Comparison of ENCODE assay signal across 8 mouse cellular contexts in genomic region chr3:88366830-88367428, GRCm38 (mm10). TPM values are rescaled to one million over a fixed set of nuclear protein-coding genes. Genes with fewer than 3 reads are reported as not detected.
DNase-seq lines count a peak whose midpoint lies in the region; ATAC-seq and TF ChIP-seq lines count a peak whose summit lies in the region.
"Not testable (repeated sequence)": the region's sequence is repeated elsewhere in the genome, so short reads cannot be mapped to it uniquely, and the experiment has no call there.

No protein-coding gene starts in this region.

- TF ChIP-seq EP300 in stomach, postnatal 0 days (optimal IDR thresholded peaks at IDR 0.05): not testable (repeated sequence)

- H3K36me3 ChIP-seq in heart, embryonic 13.5 days: peaks cover 13% of the 10 kb centered on the region
- not testable (repeated sequence) for H3K36me3 ChIP-seq in kidney, adult 2 months (ENCODE audit: control insufficient read depth, insufficient read depth, low read length); stomach, postnatal 0 days (ENCODE audit: control insufficient read depth, insufficient read depth, low read length)
- peaks cover 15% of the 10 kb centered on the region for H3K36me3 ChIP-seq in limb, embryonic 10.5 days

- peak; percentile 59 for ATAC-seq in erythroblast, adult 5-6 weeks (replicated peaks; ENCODE audit: low FRiP score, poor library complexity, severe bottlenecking)
- ATAC-seq in heart, embryonic 13.5 days (ENCODE audit: extremely low read depth, insufficient number of reproducible peaks, low FRiP score, low TSS enrichment): not testable (repeated sequence)
- ATAC-seq in neutrophil, adult 5-6 weeks (ENCODE audit: extremely low read depth, insufficient number of reproducible peaks, low FRiP score, poor library complexity, severe bottlenecking): 0 out of 2 replicates have a peak, but pooled peaks have one; percentile 42
- ATAC-seq in stomach, postnatal 0 days (ENCODE audit: low FRiP score, low TSS enrichment): peak; percentile 70

- TF ChIP-seq POLR2A in kidney, adult 2 months (IDR thresholded peaks at IDR 0.05; ENCODE audit: low read depth, low read length): not testable (repeated sequence)

- not testable (repeated sequence) for H3K9ac ChIP-seq in heart, embryonic 13.5 days; stomach, postnatal 0 days (ENCODE audit: low read length)

- DNase-seq in ZHBTc4 (ENCODE audit: low read depth, low spot score): peak; percentile 63
- peak; percentile 51 for DNase-seq in kidney, adult 2 months
- DNase-seq in limb, embryonic 10.5 days (ENCODE audit: low spot score): not testable (repeated sequence)
- peak; percentile 36 for DNase-seq in lung, postnatal 25 days (ENCODE audit: low spot score)
- peak; percentile 64 for DNase-seq in stomach, postnatal 0 days (ENCODE audit: low spot score)

- WGBS in heart, embryonic 13.5 days: 12% methylated on average over 22 of the region's 22 CpGs
- WGBS in kidney, adult 2 months: 8% methylated on average over 20 of the region's 22 CpGs
- 9% methylated on average over 22 of the region's 22 CpGs for WGBS in limb, embryonic 10.5 days
- WGBS in stomach, postnatal 0 days: 4% methylated on average over 16 of the region's 22 CpGs

- not testable (repeated sequence) for H3K9me3 ChIP-seq in heart, embryonic 13.5 days; limb, embryonic 10.5 days (replicated peaks); stomach, postnatal 0 days (ENCODE audit: control insufficient read depth, low read length)

- peak overlapping the region; percentile 59 for H3K4me2 ChIP-seq in heart, embryonic 13.5 days
- H3K4me2 ChIP-seq in stomach, postnatal 0 days (replicated peaks; ENCODE audit: low read depth): not testable (repeated sequence)

- peaks cover 24% of the 10 kb centered on the region for H3K27me3 ChIP-seq in heart, embryonic 13.5 days (replicated peaks)
- H3K27me3 ChIP-seq in kidney, adult 2 months (replicated peaks; ENCODE audit: control insufficient read depth, insufficient read depth, low read length); stomach, postnatal 0 days (ENCODE audit: control insufficient read depth, insufficient read depth, low read length): not testable (repeated sequence)
- H3K27me3 ChIP-seq in limb, embryonic 10.5 days (ENCODE audit: low read depth, poor library complexity, severe bottlenecking): peaks cover 47% of the 10 kb centered on the region

- H3K4me1 ChIP-seq in heart, embryonic 13.5 days: peaks cover 33% of the 10 kb centered on the region
- H3K4me1 ChIP-seq in kidney, adult 2 months (ENCODE audit: control insufficient read depth, insufficient read depth, low read length); stomach, postnatal 0 days (replicated peaks; ENCODE audit: control insufficient read depth, insufficient read depth): not testable (repeated sequence)
- H3K4me1 ChIP-seq in limb, embryonic 10.5 days: peaks cover 25% of the 10 kb centered on the region

- not testable (repeated sequence) for TF ChIP-seq CTCF in kidney, adult 2 months (conservative IDR thresholded peaks at IDR 0.05; ENCODE audit: insufficient read depth, insufficient read length, low read depth, low read length); stomach, postnatal 0 days (IDR thresholded peaks at IDR 0.05; ENCODE audit: low read depth)

- H3K4me3 ChIP-seq in heart, embryonic 13.5 days: peak overlapping the region; percentile 34
- H3K4me3 ChIP-seq in kidney, adult 2 months (ENCODE audit: insufficient read depth, low read depth, low read length); stomach, postnatal 0 days (ENCODE audit: low read depth, low read length): not testable (repeated sequence)
- H3K4me3 ChIP-seq in limb, embryonic 10.5 days: peak overlapping the region; percentile 24

- H3K27ac ChIP-seq in heart, embryonic 13.5 days (replicated peaks); kidney, adult 2 months (ENCODE audit: insufficient read depth, low read depth, low read length); limb, embryonic 10.5 days; stomach, postnatal 0 days (replicated peaks): not testable (repeated sequence)

RNA-seq across cellular contexts. Expression of gene Paqr6, which starts 2.5 kb away (rescaled TPM):
- 3.1 TPM in 1 of 2 replicates, not detected in the other for total RNA-seq in erythroblast, adult 5-6 weeks (2015; ENCODE audit: low replicate concordance)
- not detected in 2 replicates for total RNA-seq in erythroblast, adult 5-6 weeks (2017; ENCODE audit: low replicate concordance)
- polyA plus RNA-seq in heart, embryonic 13.5 days (2015; fragmentation: Nextera tagmentation; extraction: Ambion mirVana): 2.6 and 3.8 TPM in 2 replicates
- 3.6 and 5.9 TPM in 2 replicates for polyA plus RNA-seq in kidney, adult 2 months (2012; rRNA removed)
- polyA plus RNA-seq in limb, embryonic 10.5 days (2016; fragmentation: Nextera tagmentation; extraction: Ambion mirVana): 0.83 and 1.6 TPM in 2 replicates
- total RNA-seq in neutrophil, adult 5-6 weeks (2017): 0.49 TPM in 1 of 2 replicates, not detected in the other
- polyA plus RNA-seq in stomach, postnatal 0 days (2015; fragmentation: Nextera tagmentation; extraction: Ambion mirVana): 12.3 and 16.2 TPM in 2 replicates

RNA-seq across cellular contexts. Expression of gene Bglap3, which starts 5.6 kb away (rescaled TPM):
- total RNA-seq in erythroblast, adult 5-6 weeks (2015; ENCODE audit: low replicate concordance): not detected in 2 replicates
- not detected in 2 replicates for total RNA-seq in erythroblast, adult 5-6 weeks (2017; ENCODE audit: low replicate concordance)
- polyA plus RNA-seq in heart, embryonic 13.5 days (2015; fragmentation: Nextera tagmentation; extraction: Ambion mirVana): not detected in 2 replicates
- polyA plus RNA-seq in kidney, adult 2 months (2012; rRNA removed): 3.2 and 3.5 TPM in 2 replicates
- 0.09 and 0.11 TPM in 2 replicates for polyA plus RNA-seq in limb, embryonic 10.5 days (2016; fragmentation: Nextera tagmentation; extraction: Ambion mirVana)
- total RNA-seq in neutrophil, adult 5-6 weeks (2017): not detected in 2 replicates
- 199 and 225 TPM in 2 replicates for polyA plus RNA-seq in stomach, postnatal 0 days (2015; fragmentation: Nextera tagmentation; extraction: Ambion mirVana)

RNA-seq across cellular contexts. Expression of gene Bglap2, which starts 11.6 kb away (rescaled TPM):
- not detected in 2 replicates for total RNA-seq in erythroblast, adult 5-6 weeks (2015; ENCODE audit: low replicate concordance)
- not detected in 2 replicates for total RNA-seq in erythroblast, adult 5-6 weeks (2017; ENCODE audit: low replicate concordance)
- polyA plus RNA-seq in heart, embryonic 13.5 days (2015; fragmentation: Nextera tagmentation; extraction: Ambion mirVana): not detected in 2 replicates
- not detected in 2 replicates for polyA plus RNA-seq in kidney, adult 2 months (2012; rRNA removed)
- not detected in 2 replicates for polyA plus RNA-seq in limb, embryonic 10.5 days (2016; fragmentation: Nextera tagmentation; extraction: Ambion mirVana)
- not detected in 2 replicates for total RNA-seq in neutrophil, adult 5-6 weeks (2017)
- 20.1 and 24.9 TPM in 2 replicates for polyA plus RNA-seq in stomach, postnatal 0 days (2015; fragmentation: Nextera tagmentation; extraction: Ambion mirVana)

RNA-seq across cellular contexts. Expression of gene Bglap, which starts 17.3 kb away (rescaled TPM):
- total RNA-seq in erythroblast, adult 5-6 weeks (2015; ENCODE audit: low replicate concordance): not detected in 2 replicates
- not detected in 2 replicates for total RNA-seq in erythroblast, adult 5-6 weeks (2017; ENCODE audit: low replicate concordance)
- not detected in 2 replicates for polyA plus RNA-seq in heart, embryonic 13.5 days (2015; fragmentation: Nextera tagmentation; extraction: Ambion mirVana)
- 0.61 TPM in 1 of 2 replicates, not detected in the other for polyA plus RNA-seq in kidney, adult 2 months (2012; rRNA removed)
- 0.79 TPM in 1 of 2 replicates, not detected in the other for polyA plus RNA-seq in limb, embryonic 10.5 days (2016; fragmentation: Nextera tagmentation; extraction: Ambion mirVana)
- not detected in 2 replicates for total RNA-seq in neutrophil, adult 5-6 weeks (2017)
- 0.64 TPM in 1 of 2 replicates, not detected in the other for polyA plus RNA-seq in stomach, postnatal 0 days (2015; fragmentation: Nextera tagmentation; extraction: Ambion mirVana)

RNA-seq across cellular contexts. Expression of gene Smg5, which starts 30.9 kb away (rescaled TPM):
- total RNA-seq in erythroblast, adult 5-6 weeks (2015; ENCODE audit: low replicate concordance): 28.1 and 29.5 TPM in 2 replicates
- 45.1 and 58.0 TPM in 2 replicates for total RNA-seq in erythroblast, adult 5-6 weeks (2017; ENCODE audit: low replicate concordance)
- polyA plus RNA-seq in heart, embryonic 13.5 days (2015; fragmentation: Nextera tagmentation; extraction: Ambion mirVana): 43.9 and 44.2 TPM in 2 replicates
- polyA plus RNA-seq in kidney, adult 2 months (2012; rRNA removed): 47.8 and 54.6 TPM in 2 replicates
- polyA plus RNA-seq in limb, embryonic 10.5 days (2016; fragmentation: Nextera tagmentation; extraction: Ambion mirVana): 94.1 and 94.8 TPM in 2 replicates
- total RNA-seq in neutrophil, adult 5-6 weeks (2017): 65.1 and 65.7 TPM in 2 replicates
- polyA plus RNA-seq in stomach, postnatal 0 days (2015; fragmentation: Nextera tagmentation; extraction: Ambion mirVana): 15.9 and 19.0 TPM in 2 replicates

Comparison
In these comparisons a context has a peak if more than half of its experiments do, and no peak if none do; other contexts are left out.
1. RNA of gene Bglap3, which starts 5.6 kb away (polyA plus RNA-seq): 199 to 225 TPM in stomach, postnatal 0 days; 3.2 to 3.5 TPM in kidney, adult 2 months, 0.09 to 0.11 TPM in limb, embryonic 10.5 days and not detected in heart, embryonic 13.5 days; every median in the first group is over 10 times any median in the second.
2. RNA of gene Bglap2, which starts 11.6 kb away (polyA plus RNA-seq): 20.1 to 24.9 TPM in stomach, postnatal 0 days; not detected in heart, embryonic 13.5 days, not detected in kidney, adult 2 months and not detected in limb, embryonic 10.5 days; every median in the first group is over 10 times any median in the second.